Mouse (Mus musculus): Measurements from ENCODE around the gene Tcf20.

- no peak for TF ChIP-seq CTCF (IDR thresholded peaks at IDR 0.05; ENCODE audit: insufficient read depth, low read depth, low read length)
- TF ChIP-seq POLR2A (IDR thresholded peaks at IDR 0.05; ENCODE audit: insufficient read depth, low read depth, low read length): no peak
Measured at GRCm38 (mm10) chr15:82952292-82952705, 35.4 kb downstream of the Tcf20 start.

Measured in olfactory bulb, adult 2 months (tissue).